Mouse (Mus musculus) neural tube, embryonic 12.5 days (tissue): ENCODE measurements at regions not wholly inside any gene's neighbourhood (a gene's known extent, or its start where the extent isn't known, plus 50 kb on each side); places are given as distances from the start of the nearest gene placed in this dataset.

Experiments
- ATAC-seq: fragments of 200-750 bp; cut with Nextera tagmentation; 2 replicates; pipeline ENCODE4 v1.8.0; 2017; ENCODE audit warnings: low read depth, mild to moderate bottlenecking, moderate TSS enrichment, moderate library complexity; ENCODE audit not compliant: low FRiP score
- H3K27ac ChIP-seq: fragments of 300-500 bp; sonication (generic); 2 replicates; pipeline ENCODE4 v1.5.1; 2016
- H3K27me3 ChIP-seq: fragments of 300-500 bp; sonication (generic); replicated peaks from 2 replicates; pipeline ENCODE4 v1.6.1; 2016; ENCODE audit warnings: mild to moderate bottlenecking
- H3K36me3 ChIP-seq: fragments of 300-500 bp; sonication (generic); 2 replicates; pipeline ENCODE4 v1.6.1; 2016; ENCODE audit warnings: mild to moderate bottlenecking
- H3K4me1 ChIP-seq: fragments of 300-500 bp; sonication (generic); 2 replicates; pipeline ENCODE4 v1.6.1; 2016
- H3K4me2 ChIP-seq: fragments of 300-500 bp; sonication (generic); replicated peaks from 2 replicates; pipeline ENCODE4 v1.6.1; 2016; ENCODE audit warnings: mild to moderate bottlenecking
- H3K4me3 ChIP-seq: fragments of 300-500 bp; sonication (generic); 2 replicates; pipeline ENCODE4 v1.5.1; 2016
- H3K9ac ChIP-seq: fragments of 300-500 bp; sonication (generic); 2 replicates; pipeline ENCODE4 v1.6.1; 2016; ENCODE audit warnings: mild to moderate bottlenecking
- H3K9me3 ChIP-seq: fragments of 300-500 bp; sonication (generic); 2 replicates; pipeline ENCODE4 v1.6.1; 2016; ENCODE audit warnings: mild to moderate bottlenecking
- WGBS: fragments of 180-500 bp; shearing (Covaris S2); methylation state at CpG from one replicate; pipeline ENCODE4 v1.1.7; 2016; 5-methylcytosine and 5-hydroxymethylcytosine counted together

GRCm38 (mm10) chr13:78576300-78577296 lies 377.0 kb upstream of the Nr2f1 start:
- no peak overlapping the region for H3K4me2 ChIP-seq
- WGBS: 16% methylated on average over 9 of the region's 9 CpGs
- H3K4me1 ChIP-seq: peaks cover 6% of the 10 kb centered on the region; the same call in 1 of the 2 replicates
- no peak overlapping the region for H3K27ac ChIP-seq
- H3K9ac ChIP-seq: no peak overlapping the region
- H3K9me3 ChIP-seq: no peaks in the 10 kb centered on the region
- no peak overlapping the region for H3K4me3 ChIP-seq
- H3K36me3 ChIP-seq: no peaks in the 10 kb centered on the region
- H3K27me3 ChIP-seq: no peaks in the 10 kb centered on the region
- peak; percentile 69 for ATAC-seq

GRCm38 (mm10) chr13:78571093-78571492 lies 371.5 kb upstream of the Nr2f1 start:
- Histone ChIP-seq H3K36me3 (no peaks in the 10 kb centered on the region), H3K27ac (no peak overlapping the region), H3K4me2 (no peak overlapping the region), H3K4me1 (no peaks in the 10 kb centered on the region), H3K27me3 (no peaks in the 10 kb centered on the region), H3K9ac (no peak overlapping the region), H3K9me3 (no peaks in the 10 kb centered on the region), H3K4me3 (no peak overlapping the region)
- 83% methylated on average over 2 of the region's 2 CpGs for WGBS
- ATAC-seq: no peak

GRCm38 (mm10) chr13:78524446-78524937 lies 324.9 kb upstream of the Nr2f1 start:
- ATAC-seq: no peak
- H3K9ac ChIP-seq: no peak overlapping the region
- H3K27me3 ChIP-seq: no peaks in the 10 kb centered on the region
- no peak overlapping the region for H3K4me2 ChIP-seq
- no peaks in the 10 kb centered on the region for H3K36me3 ChIP-seq
- H3K4me1 ChIP-seq: no peaks in the 10 kb centered on the region
- no peaks in the 10 kb centered on the region for H3K9me3 ChIP-seq
- no peak overlapping the region for H3K27ac ChIP-seq
- no peak overlapping the region for H3K4me3 ChIP-seq
- WGBS: 44% methylated on average over 2 of the region's 2 CpGs

DNA sequence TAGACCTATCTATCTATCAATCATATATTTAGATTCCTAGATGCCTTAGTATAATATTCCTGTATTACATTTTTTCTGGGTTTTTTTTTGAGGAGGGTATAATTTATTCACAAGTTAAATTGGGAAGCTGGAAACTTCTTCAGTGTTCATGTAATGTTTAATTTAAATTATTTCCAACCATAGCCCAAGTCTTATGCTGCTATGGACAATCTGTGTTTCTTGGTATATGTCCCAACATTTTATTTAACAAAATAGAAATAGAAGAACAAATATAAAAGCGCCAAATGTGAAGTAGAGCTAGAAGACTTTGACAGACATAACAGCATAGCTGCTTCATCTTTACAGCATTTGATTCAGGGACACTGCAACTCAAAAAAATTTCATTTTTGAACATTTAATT lies 321.2 kb upstream of the Nr2f1 start:
- Histone ChIP-seq H3K4me3 (no peak overlapping the region), H3K9ac (no peak overlapping the region), H3K4me2 (no peak overlapping the region), H3K9me3 (no peaks in the 10 kb centered on the region), H3K36me3 (no peaks in the 10 kb centered on the region), H3K27ac (no peak overlapping the region), H3K27me3 (no peaks in the 10 kb centered on the region), H3K4me1 (no peaks in the 10 kb centered on the region)
- WGBS: 94% methylated on average over 1 of the region's 1 CpGs
- no peak for ATAC-seq

GRCm38 (mm10) chr13:78520186-78520585 lies 320.6 kb upstream of the Nr2f1 start:
- H3K4me1 ChIP-seq: no peaks in the 10 kb centered on the region
- no peaks in the 10 kb centered on the region for H3K27me3 ChIP-seq
- H3K4me2 ChIP-seq: no peak overlapping the region
- no peaks in the 10 kb centered on the region for H3K36me3 ChIP-seq
- ATAC-seq: no peak
- WGBS: 93% methylated on average over 3 of the region's 3 CpGs
- no peak overlapping the region for H3K4me3 ChIP-seq
- H3K9ac ChIP-seq: no peak overlapping the region
- no peaks in the 10 kb centered on the region for H3K9me3 ChIP-seq
- no peak overlapping the region for H3K27ac ChIP-seq

DNA sequence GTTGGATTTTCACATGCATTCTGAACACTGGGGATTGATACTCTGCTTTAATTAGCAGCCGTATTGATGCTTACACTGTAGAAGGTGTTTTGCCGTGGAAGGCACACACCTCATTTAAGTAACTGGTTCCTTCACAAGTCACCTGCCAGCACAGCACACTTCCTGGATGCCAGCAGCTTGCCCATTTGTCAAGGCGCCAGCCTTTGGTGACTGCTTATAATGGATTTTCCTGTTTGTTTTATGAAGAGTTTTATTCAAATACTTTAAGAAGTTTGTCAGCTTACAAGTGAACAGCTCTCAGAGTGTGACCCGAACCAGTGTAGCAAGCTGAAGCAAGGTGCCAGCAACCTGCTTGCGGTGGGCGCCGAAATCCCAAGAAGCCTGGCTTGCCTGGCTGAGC lies 301.0 kb upstream of the Nr2f1 start:
- Histone ChIP-seq H3K36me3 (no peaks in the 10 kb centered on the region), H3K4me2 (no peak overlapping the region), H3K9ac (no peak overlapping the region), H3K4me3 (no peak overlapping the region), H3K27ac (no peak overlapping the region), H3K9me3 (no peaks in the 10 kb centered on the region), H3K27me3 (no peaks in the 10 kb centered on the region), H3K4me1 (no peaks in the 10 kb centered on the region)
- 94% methylated on average over 7 of the region's 7 CpGs for WGBS
- ATAC-seq: no peak

DNA sequence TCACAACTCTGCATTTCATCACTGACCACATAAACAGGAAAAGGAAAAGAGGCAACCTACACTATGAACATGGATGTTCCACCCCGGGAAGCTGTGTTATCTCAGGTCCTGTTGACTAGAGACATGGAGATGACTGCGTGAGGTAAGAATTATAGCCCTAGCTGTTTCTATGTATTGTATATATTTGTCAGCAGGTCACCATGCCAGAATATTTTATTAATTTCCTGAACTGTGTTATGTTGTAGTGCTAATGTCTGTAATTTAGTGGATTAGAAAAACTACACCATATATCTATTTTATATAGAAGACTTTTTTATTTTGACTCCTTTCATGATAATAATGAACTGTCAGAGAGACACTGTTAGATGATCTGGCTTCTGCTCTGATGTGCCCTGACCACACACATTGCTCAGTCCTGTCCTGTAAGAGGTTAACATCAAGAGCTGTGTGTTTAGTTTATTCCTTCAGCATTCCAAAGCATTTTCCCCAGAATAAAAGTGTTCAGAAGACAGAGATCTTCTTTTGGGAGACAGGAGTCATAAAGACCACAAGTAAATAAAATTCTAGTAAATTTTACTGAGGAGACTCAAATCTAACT lies 284.3 kb upstream of the Nr2f1 start:
- 71% methylated on average over 2 of the region's 2 CpGs for WGBS
- Histone ChIP-seq H3K27me3 (no peaks in the 10 kb centered on the region), H3K4me2 (no peak overlapping the region), H3K9me3 (no peaks in the 10 kb centered on the region), H3K27ac (no peak overlapping the region), H3K4me3 (no peak overlapping the region), H3K4me1 (no peaks in the 10 kb centered on the region), H3K36me3 (no peaks in the 10 kb centered on the region), H3K9ac (no peak overlapping the region)
- ATAC-seq: no peak

- Histone ChIP-seq H3K4me3 (no peak overlapping the region), H3K27me3 (no peaks in the 10 kb centered on the region), H3K4me2 (no peak overlapping the region), H3K9ac (no peak overlapping the region), H3K36me3 (no peaks in the 10 kb centered on the region), H3K4me1 (no peaks in the 10 kb centered on the region), H3K27ac (no peak overlapping the region), H3K9me3 (no peaks in the 10 kb centered on the region)
- 75% methylated on average over 9 of the region's 9 CpGs for WGBS
- no peak for ATAC-seq
Observed at GRCm38 (mm10) chr13:78482929-78483759, 283.6 kb upstream of the Nr2f1 start.

DNA sequence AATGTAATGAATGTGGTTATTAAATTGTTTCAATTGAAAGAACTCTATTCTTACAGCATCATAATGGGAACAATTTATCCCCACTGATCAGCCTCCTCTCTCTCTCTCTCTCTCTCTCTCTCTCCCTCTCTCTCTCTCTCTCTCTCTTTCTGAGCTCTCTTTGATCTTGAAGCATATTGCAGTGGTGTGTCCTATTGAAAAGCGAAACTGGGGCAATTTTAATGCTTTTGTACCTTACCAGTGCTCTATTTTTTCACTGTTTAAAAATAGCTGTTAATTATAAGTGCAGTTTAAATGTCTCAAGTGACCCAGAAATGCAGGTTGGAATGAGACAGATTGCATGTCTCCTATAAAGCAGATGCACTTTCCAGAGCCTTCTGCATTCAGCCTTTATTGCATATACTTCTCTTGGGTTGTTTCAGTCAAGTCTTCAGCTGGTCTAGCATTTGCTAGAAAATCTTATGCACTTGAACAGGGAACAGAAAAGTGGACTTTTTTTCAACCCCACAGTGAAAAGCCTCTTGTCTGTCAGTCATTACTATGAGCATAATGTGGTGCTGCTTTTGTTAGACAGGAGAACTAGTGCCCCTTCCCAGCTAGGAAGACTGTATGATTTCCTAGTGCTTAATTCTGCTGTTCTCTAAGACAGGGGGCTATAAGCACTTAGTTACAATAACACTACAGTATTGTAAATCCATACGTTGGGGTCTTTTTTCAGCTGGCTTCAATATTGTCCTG lies 251.9 kb upstream of the Nr2f1 start:
- no peak for ATAC-seq
- no peak overlapping the region for H3K27ac ChIP-seq
- no peak overlapping the region for H3K4me2 ChIP-seq
- peaks cover 2% of the 10 kb centered on the region; the same call in 1 of the 2 replicates for H3K4me1 ChIP-seq
- no peaks in the 10 kb centered on the region for H3K27me3 ChIP-seq
- H3K9me3 ChIP-seq: no peaks in the 10 kb centered on the region
- H3K4me3 ChIP-seq: no peak overlapping the region
- 61% methylated on average over 2 of the region's 2 CpGs for WGBS
- no peak overlapping the region for H3K9ac ChIP-seq
- H3K36me3 ChIP-seq: no peaks in the 10 kb centered on the region

DNA sequence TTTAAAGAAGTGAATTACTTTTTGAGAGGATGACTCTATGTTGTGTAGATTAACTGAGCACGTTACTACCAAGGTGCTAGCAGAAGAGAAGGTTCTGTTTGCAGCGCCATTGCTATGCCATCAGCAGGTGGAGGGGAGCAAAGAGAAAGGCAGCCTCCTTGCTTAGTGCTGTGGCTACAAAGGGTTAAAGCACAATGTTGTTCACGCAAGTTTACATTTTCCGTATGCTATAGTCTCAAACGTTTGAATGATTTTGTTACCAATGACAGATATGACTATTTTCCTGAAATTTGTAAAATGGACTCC lies 247.1 kb upstream of the Nr2f1 start:
- peak overlapping the region; percentile 40 for H3K4me2 ChIP-seq
- no peaks in the 10 kb centered on the region for H3K9me3 ChIP-seq
- peak; percentile 30; the same call in 1 of the 2 replicates for ATAC-seq
- H3K36me3 ChIP-seq: no peaks in the 10 kb centered on the region
- 70% methylated on average over 5 of the region's 5 CpGs for WGBS
- H3K27me3 ChIP-seq: no peaks in the 10 kb centered on the region
- H3K27ac ChIP-seq: no peak overlapping the region
- no peak overlapping the region for H3K9ac ChIP-seq
- no peak overlapping the region for H3K4me3 ChIP-seq
- peaks cover 19% of the 10 kb centered on the region for H3K4me1 ChIP-seq

- Histone ChIP-seq H3K9me3 (no peaks in the 10 kb centered on the region), H3K27me3 (no peaks in the 10 kb centered on the region), H3K9ac (no peak overlapping the region), H3K4me1 (peaks cover 19% of the 10 kb centered on the region; the same call in 1 of the 2 replicates), H3K4me3 (no peak overlapping the region), H3K36me3 (no peaks in the 10 kb centered on the region), H3K27ac (no peak overlapping the region), H3K4me2 (peak overlapping the region; percentile 40)
- 27% methylated on average over 14 of the region's 14 CpGs for WGBS
- peak; percentile 92 for ATAC-seq
Observed at GRCm38 (mm10) chr13:78445891-78446725, 246.6 kb upstream of the Nr2f1 start.
